Mouse (Mus musculus) hindbrain, embryonic 14.5 days (tissue): ENCODE measurements at regions not wholly inside any gene's neighbourhood (a gene's known extent, or its start where the extent isn't known, plus 50 kb on each side); places are given as distances from the start of the nearest gene placed in this dataset.

Source experiments
- ATAC-seq: fragments of 200-750 bp; cut with Nextera tagmentation; 2 replicates; pipeline ENCODE4 v1.8.0; 2017; ENCODE audit warnings: moderate number of reproducible peaks, mild to moderate bottlenecking, moderate TSS enrichment, moderate library complexity; ENCODE audit not compliant: low FRiP score
- DNase-seq: peaks from one replicate; pipeline ENCODE4 v3.0.0-alpha.2; 2015; ENCODE audit warnings: low spot score
- H3K27ac ChIP-seq: fragments of 300-500 bp; sonication (generic); 2 replicates; pipeline ENCODE4 v1.5.1; 2014; ENCODE audit warnings: mild to moderate bottlenecking, moderate library complexity
- H3K27me3 ChIP-seq: fragments of 300-500 bp; sonication (generic); 2 replicates; pipeline ENCODE4 v1.6.1; 2014; ENCODE audit warnings: mild to moderate bottlenecking, low read length, mixed read lengths; ENCODE audit not compliant: control insufficient read depth, insufficient read depth
- H3K36me3 ChIP-seq: fragments of 300-500 bp; sonication (generic); replicated peaks from 2 replicates; pipeline ENCODE4 v1.6.1; 2014; ENCODE audit not compliant: control insufficient read depth, insufficient read depth
- H3K4me1 ChIP-seq: fragments of 300-500 bp; sonication (generic); replicated peaks from 2 replicates; pipeline ENCODE4 v1.6.1; 2014; ENCODE audit warnings: antibody characterized with exemption, low read length, mixed read lengths; ENCODE audit not compliant: control insufficient read depth, insufficient read depth
- H3K4me2 ChIP-seq: fragments of 300-500 bp; sonication (generic); replicated peaks from 2 replicates; pipeline ENCODE4 v1.6.1; 2014; ENCODE audit warnings: mild to moderate bottlenecking, moderate library complexity
- H3K4me3 ChIP-seq: fragments of 300-500 bp; sonication (generic); replicated peaks from 2 replicates; pipeline ENCODE4 v1.5.1; 2014; ENCODE audit warnings: mild to moderate bottlenecking, low read length
- H3K9ac ChIP-seq: fragments of 300-500 bp; sonication (generic); 2 replicates; pipeline ENCODE4 v1.6.1; 2014
- H3K9me3 ChIP-seq: fragments of 300-500 bp; sonication (generic); 2 replicates; pipeline ENCODE4 v1.6.1; 2016; ENCODE audit warnings: low read length; ENCODE audit not compliant: control insufficient read depth
- WGBS: fragments of 180-500 bp; shearing (Covaris S2); extraction: QIAGEN DNeasy Blood & Tissue Kit; methylation state at CpG from one replicate; pipeline ENCODE4 v1.1.7; 2014; 5-methylcytosine and 5-hydroxymethylcytosine counted together

GRCm38 (mm10) chr17:61765143-61765542 lies 1116.0 kb downstream of the Efna5 start:
- Histone ChIP-seq H3K36me3 (no peaks in the 10 kb centered on the region), H3K4me2 (no peak overlapping the region), H3K27ac (no peak overlapping the region), H3K9me3 (no peaks in the 10 kb centered on the region), H3K27me3 (no peaks in the 10 kb centered on the region), H3K4me1 (no peaks in the 10 kb centered on the region), H3K4me3 (no peak overlapping the region), H3K9ac (no peak overlapping the region)
- 60% methylated on average over 2 of the region's 2 CpGs for WGBS
- ATAC-seq = no peak; the same call in 1 of the 2 replicates
- no peak for DNase-seq
